Mouse (Mus musculus) myocyte (in vitro differentiated cells): Measurements from ENCODE around the gene Stx18.

Experiments used
- CEBPB ChIP-seq: IDR thresholded peaks from 2 replicates; pipeline ENCODE4 v1.6.1; 2011; ENCODE audit warnings: mild to moderate bottlenecking, moderate library complexity; ENCODE audit not compliant: poor library complexity, insufficient read depth, severe bottlenecking
- E2F4 ChIP-seq: IDR thresholded peaks from one replicate; pipeline ENCODE4 v1.6.1; 2011; ENCODE audit warnings: mild to moderate bottlenecking, control low read depth, moderate library complexity; ENCODE audit not compliant: insufficient read depth
- MAX ChIP-seq: IDR thresholded peaks from one replicate; pipeline ENCODE4 v1.6.1; 2011; ENCODE audit warnings: low read depth, mild to moderate bottlenecking, control low read depth
- MYOD1 ChIP-seq, 3 experiments: IDR thresholded peaks; one replicate each; pipeline ENCODE4 v1.6.1; 2011; ENCODE audit warnings: control low read depth in 2 of 3, low read depth in 2 of 3, mild to moderate bottlenecking in 2 of 3, moderate library complexity in 1 of 3; ENCODE audit not compliant: insufficient read length in 2 of 3, control insufficient read depth in 1 of 3
- MYOG ChIP-seq, 3 experiments: IDR thresholded peaks; one replicate each; pipeline ENCODE4 v1.6.1; 2011; ENCODE audit warnings: control low read depth in 2 of 3, low read depth in 2 of 3, mild to moderate bottlenecking in 2 of 3; ENCODE audit not compliant: insufficient read length in 2 of 3, control insufficient read depth in 1 of 3, insufficient read depth in 1 of 3
- POLR2A ChIP-seq: IDR thresholded peaks from one replicate; pipeline ENCODE4 v1.6.1; 2011; ENCODE audit warnings: low read depth, mild to moderate bottlenecking, control low read depth, moderate library complexity; ENCODE audit not compliant: insufficient read length
- POLR2AphosphoS2 ChIP-seq: IDR thresholded peaks from one replicate; pipeline ENCODE4 v1.6.1; 2011; ENCODE audit warnings: low read depth, control low read depth; ENCODE audit not compliant: insufficient read length
- REST ChIP-seq: IDR thresholded peaks from one replicate; pipeline ENCODE4 v1.6.1; 2011; ENCODE audit warnings: mild to moderate bottlenecking, control low read depth, moderate library complexity; ENCODE audit not compliant: insufficient read depth, insufficient read length
- SRF ChIP-seq: IDR thresholded peaks from one replicate; pipeline ENCODE4 v1.6.1; 2011; ENCODE audit warnings: low read depth; ENCODE audit not compliant: control insufficient read depth, insufficient read length
- TCF3 ChIP-seq: IDR thresholded peaks from one replicate; pipeline ENCODE4 v1.6.1; 2011; ENCODE audit warnings: low read depth, control low read depth; ENCODE audit not compliant: insufficient read length
- USF1 ChIP-seq: IDR thresholded peaks from one replicate; pipeline ENCODE4 v1.6.1; 2011; ENCODE audit warnings: low read depth, mild to moderate bottlenecking, control low read depth, moderate library complexity

DNA sequence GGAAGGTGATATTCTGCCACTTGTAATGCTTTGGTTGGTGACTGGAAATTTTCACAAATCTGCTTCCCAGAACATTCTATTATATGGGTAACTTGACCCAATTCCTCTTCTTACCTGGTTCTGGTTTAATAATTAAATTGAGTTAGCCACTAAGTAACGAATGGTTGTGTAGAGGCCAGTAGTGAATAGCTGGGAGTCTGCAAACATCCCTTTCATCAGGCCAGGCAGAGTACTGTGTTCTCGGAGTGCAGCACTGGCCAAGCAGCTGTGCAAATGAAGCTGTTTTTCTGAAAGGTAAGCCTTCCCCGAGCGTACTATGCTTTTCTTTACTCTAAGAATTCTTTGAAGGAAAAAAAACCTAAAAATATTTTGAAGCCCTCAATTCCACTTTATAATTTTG, 37.8 kb downstream of the Stx18 start:
- TF ChIP-seq POLR2A (no peak), MYOD1 (IDR thresholded peaks at IDR 0.05; ENCODE audit: control insufficient read depth in 1 of 3, insufficient read length in 2 of 3, low read depth in 2 of 3) (no peak), USF1 (no peak), MYOG (IDR thresholded peaks at IDR 0.05; ENCODE audit: control insufficient read depth in 1 of 3, insufficient read depth in 1 of 3, insufficient read length in 2 of 3, low read depth in 2 of 3) (no peak), REST (no peak), E2F4 (no peak), POLR2AphosphoS2 (no peak), SRF (no peak), CEBPB (no peak), MAX (no peak), TCF3 (no peak)
